Mouse (Mus musculus) intestine, embryonic 14.5 days (tissue): Measurements from ENCODE around the gene Mfsd1. TPM values are rescaled to one million over a fixed set of nuclear protein-coding genes. Genes with fewer than 3 reads are reported as not detected.

Source experiments
- ATAC-seq: fragments of 200-750 bp; cut with Nextera tagmentation; replicated peaks from 2 replicates; pipeline ENCODE4 v1.8.0; 2017; ENCODE audit warnings: low read depth, moderate number of reproducible peaks, moderate TSS enrichment, moderate library complexity; ENCODE audit not compliant: low FRiP score, low TSS enrichment
- DNase-seq: peaks from one replicate; pipeline ENCODE4 v3.0.0-alpha.2; 2018; ENCODE audit warnings: low spot score
- H3K27ac ChIP-seq: fragments of 300-500 bp; sonication (generic); 2 replicates; pipeline ENCODE4 v1.5.1; 2014; ENCODE audit warnings: low read depth, mild to moderate bottlenecking, control low read depth
- H3K27me3 ChIP-seq: fragments of 300-500 bp; sonication (generic); replicated peaks from 2 replicates; pipeline ENCODE4 v1.6.1; 2014; ENCODE audit warnings: low read length, control low read depth; ENCODE audit not compliant: control insufficient read depth, insufficient read depth
- H3K36me3 ChIP-seq: fragments of 300-500 bp; sonication (generic); 2 replicates; pipeline ENCODE4 v1.6.1; 2014; ENCODE audit warnings: low read length, control low read depth; ENCODE audit not compliant: control insufficient read depth, insufficient read depth
- H3K4me1 ChIP-seq: fragments of 300-500 bp; sonication (generic); replicated peaks from 2 replicates; pipeline ENCODE4 v1.6.1; 2014; ENCODE audit warnings: low read length, control low read depth, mixed read lengths; ENCODE audit not compliant: control insufficient read depth, insufficient read depth
- H3K4me2 ChIP-seq: fragments of 300-500 bp; sonication (generic); 2 replicates; pipeline ENCODE4 v1.6.1; 2014; ENCODE audit warnings: low read length
- H3K4me3 ChIP-seq: fragments of 300-500 bp; sonication (generic); 2 replicates; pipeline ENCODE4 v1.5.1; 2014; ENCODE audit warnings: low read depth, low read length, control low read depth, mixed read lengths
- H3K9ac ChIP-seq: fragments of 300-500 bp; sonication (generic); 2 replicates; pipeline ENCODE4 v1.6.1; 2014; ENCODE audit warnings: mild to moderate bottlenecking, low read length
- H3K9me3 ChIP-seq: fragments of 300-500 bp; sonication (generic); 2 replicates; pipeline ENCODE4 v1.6.1; 2016; ENCODE audit warnings: low read length, control low read depth; ENCODE audit not compliant: control insufficient read depth
- WGBS: fragments of 180-500 bp; shearing (Covaris S2); extraction: QIAGEN DNeasy Blood & Tissue Kit; methylation state at CpG from one replicate; pipeline ENCODE4 v1.1.7; 2014; 5-methylcytosine and 5-hydroxymethylcytosine counted together
- polyA plus RNA-seq: library from polyadenylated mRNA; unstranded; fragments of >200 nt; fragmentation: Nextera tagmentation; extraction: Ambion mirVana; gene quantifications from 2 replicates; pipeline ENCODE4 v1.2.1, GENCODE M21; 2014

Mfsd1 gene
- polyA plus RNA-seq, 1 experiment from 2014 or later = 49.0 TPM

- no peak for ATAC-seq
- Histone ChIP-seq H3K4me3 (peak overlapping the region; percentile 96; the same call in 1 of the 2 replicates), H3K36me3 (peaks cover 14% of the 10 kb centered on the region), H3K27ac (no peak overlapping the region), H3K4me2 (peak overlapping the region; percentile 90), H3K4me1 (0 out of 2 replicates have a peak, but pooled peaks cover 7% of the 10 kb centered on the region), H3K27me3 (no peaks in the 10 kb centered on the region), H3K9me3 (no peaks in the 10 kb centered on the region), H3K9ac (peak overlapping the region; percentile 68; the same call in 1 of the 2 replicates)
- DNase-seq = no peak
- 78% methylated on average over 6 of the region's 6 CpGs for WGBS
Measured at GRCm38 (mm10) chr3:67583846-67584186, 1.3 kb downstream of the Mfsd1 start.

- no peak for ATAC-seq
- peaks cover 39% of the 10 kb centered on the region for H3K36me3 ChIP-seq
- no peak overlapping the region for H3K4me3 ChIP-seq
- no peak for DNase-seq
- no peaks in the 10 kb centered on the region for H3K9me3 ChIP-seq
- H3K4me1 ChIP-seq = 0 out of 2 replicates have a peak, but pooled peaks cover 7% of the 10 kb centered on the region
- H3K4me2 ChIP-seq = no peak overlapping the region
- no peak overlapping the region for H3K27ac ChIP-seq
- WGBS = 92% methylated on average over 2 of the region's 2 CpGs
- no peaks in the 10 kb centered on the region for H3K27me3 ChIP-seq
- H3K9ac ChIP-seq = no peak overlapping the region
Measured at GRCm38 (mm10) chr3:67586511-67586910, 4.0 kb downstream of the Mfsd1 start.

GRCm38 (mm10) chr3:67587430-67587829 is 4.9 kb downstream of the Mfsd1 start:
- no peaks in the 10 kb centered on the region for H3K9me3 ChIP-seq
- no peak overlapping the region for H3K9ac ChIP-seq
- H3K4me1 ChIP-seq = 0 out of 2 replicates have a peak, but pooled peaks cover 7% of the 10 kb centered on the region
- H3K4me3 ChIP-seq = no peak overlapping the region
- 84% methylated on average over 9 of the region's 9 CpGs for WGBS
- no peaks in the 10 kb centered on the region for H3K27me3 ChIP-seq
- no peak overlapping the region for H3K27ac ChIP-seq
- H3K4me2 ChIP-seq = no peak overlapping the region
- H3K36me3 ChIP-seq = peaks cover 46% of the 10 kb centered on the region
- DNase-seq = no peak
- no peak for ATAC-seq

- H3K27ac ChIP-seq = no peak overlapping the region
- DNase-seq (no peak), ATAC-seq (no peak)
- H3K4me1 ChIP-seq = no peaks in the 10 kb centered on the region
- H3K9ac ChIP-seq = no peak overlapping the region
- H3K4me2 ChIP-seq = no peak overlapping the region
- no peaks in the 10 kb centered on the region for H3K27me3 ChIP-seq
- no peaks in the 10 kb centered on the region for H3K9me3 ChIP-seq
- no peak overlapping the region for H3K4me3 ChIP-seq
- WGBS = 50% methylated on average over 13 of the region's 13 CpGs
- H3K36me3 ChIP-seq = peaks cover 51% of the 10 kb centered on the region
Measured at GRCm38 (mm10) chr3:67601616-67602138, 19.1 kb downstream of the Mfsd1 start.

GRCm38 (mm10) chr3:67618222-67618621 is 35.7 kb downstream of the Mfsd1 start:
- 0 out of 2 replicates have a peak, but pooled peaks cover 2% of the 10 kb centered on the region for H3K9me3 ChIP-seq
- H3K9ac ChIP-seq = no peak overlapping the region
- ATAC-seq (no peak), DNase-seq (no peak)
- H3K4me1 ChIP-seq = no peaks in the 10 kb centered on the region
- no peak overlapping the region for H3K4me2 ChIP-seq
- no peak overlapping the region for H3K4me3 ChIP-seq
- no peaks in the 10 kb centered on the region for H3K36me3 ChIP-seq
- H3K27ac ChIP-seq = no peak overlapping the region
- H3K27me3 ChIP-seq = no peaks in the 10 kb centered on the region

GRCm38 (mm10) chr3:67624629-67625028 is 42.1 kb downstream of the Mfsd1 start:
- Histone ChIP-seq H3K4me3 (no peak overlapping the region), H3K9me3 (no peaks in the 10 kb centered on the region), H3K27ac (no peak overlapping the region), H3K36me3 (no peaks in the 10 kb centered on the region), H3K9ac (no peak overlapping the region), H3K4me2 (no peak overlapping the region), H3K4me1 (no peaks in the 10 kb centered on the region), H3K27me3 (no peaks in the 10 kb centered on the region)
- ATAC-seq (no peak), DNase-seq (no peak)
- 80% methylated on average over 1 of the region's 1 CpGs for WGBS

- H3K9ac ChIP-seq = no peak overlapping the region
- WGBS = 88% methylated on average over 3 of the region's 3 CpGs
- H3K36me3 ChIP-seq = no peaks in the 10 kb centered on the region
- H3K27ac ChIP-seq = no peak overlapping the region
- H3K9me3 ChIP-seq = no peaks in the 10 kb centered on the region
- DNase-seq (no peak), ATAC-seq (no peak)
- H3K4me1 ChIP-seq = no peaks in the 10 kb centered on the region
- H3K4me2 ChIP-seq = no peak overlapping the region
- H3K27me3 ChIP-seq = no peaks in the 10 kb centered on the region
- no peak overlapping the region for H3K4me3 ChIP-seq
Measured at GRCm38 (mm10) chr3:67643135-67643534, 60.6 kb downstream of the Mfsd1 start.

GRCm38 (mm10) chr3:67645640-67646466 is 63.3 kb downstream of the Mfsd1 start:
- no peaks in the 10 kb centered on the region for H3K4me1 ChIP-seq
- H3K4me3 ChIP-seq = no peak overlapping the region
- no peak overlapping the region for H3K4me2 ChIP-seq
- no peaks in the 10 kb centered on the region for H3K27me3 ChIP-seq
- no peak for DNase-seq
- no peak overlapping the region for H3K9ac ChIP-seq
- H3K27ac ChIP-seq = no peak overlapping the region
- no peaks in the 10 kb centered on the region for H3K36me3 ChIP-seq
- ATAC-seq = no peak
- WGBS = 89% methylated on average over 7 of the region's 7 CpGs
- no peaks in the 10 kb centered on the region for H3K9me3 ChIP-seq
